Mouse (Mus musculus) liver, embryonic 14.5 days (tissue): ENCODE data around the gene Fry. TPM values are rescaled to one million over a fixed set of nuclear protein-coding genes. Genes with fewer than 3 reads are reported as not detected.
A peak's percentile ranks its signal among the peaks of the same experiment; 100 is the strongest.

Source experiments
- ATAC-seq: fragments of 200-750 bp; cut with Nextera tagmentation; 2 replicates; pipeline ENCODE4 v1.8.0; 2017; ENCODE audit warnings: moderate number of reproducible peaks, mild to moderate bottlenecking, moderate library complexity; ENCODE audit not compliant: insufficient read depth
- DNase-seq, 3 experiments: peaks; one replicate each; pipeline ENCODE4 v3.0.0-alpha.2; 2012 to 2013; ENCODE audit warnings: low read depth in 3 of 3, low spot score in 3 of 3
- H3K27ac ChIP-seq: fragments of 300-500 bp; sonication (generic); 2 replicates; pipeline ENCODE4 v1.5.1; 2014; ENCODE audit warnings: moderate library complexity, mild to moderate bottlenecking, control low read depth, inconsistent platforms
- H3K27me3 ChIP-seq: fragments of 300-500 bp; sonication (generic); 2 replicates; pipeline ENCODE4 v1.6.1; 2014; ENCODE audit warnings: mild to moderate bottlenecking, low read length, moderate library complexity; ENCODE audit not compliant: control insufficient read depth, insufficient read depth
- H3K36me3 ChIP-seq: fragments of 300-500 bp; sonication (generic); replicated peaks from 2 replicates; pipeline ENCODE4 v1.6.1; 2014; ENCODE audit warnings: low read depth; ENCODE audit not compliant: control insufficient read depth, insufficient read depth
- H3K4me1 ChIP-seq, 2 experiments: fragments of 200-500 bp in 1 of 2; fragments of 300-500 bp in 1 of 2; sonication (generic) in 1 of 2; replicated peaks; 2 replicates each; pipeline ENCODE4 v1.6.1; 2012 to 2014; ENCODE audit warnings: antibody characterized with exemption in 1 of 2, inconsistent platforms in 1 of 2, low read length in 1 of 2; ENCODE audit not compliant: control insufficient read depth in 2 of 2, insufficient read depth in 2 of 2
- H3K4me2 ChIP-seq: fragments of 300-500 bp; sonication (generic); 2 replicates; pipeline ENCODE4 v1.6.1; 2014; ENCODE audit warnings: low read depth, mild to moderate bottlenecking, control low read depth, moderate library complexity
- H3K4me3 ChIP-seq, 2 experiments: fragments of 200-500 bp in 1 of 2; fragments of 300-500 bp in 1 of 2; sonication (generic) in 1 of 2; 2 replicates each; pipeline ENCODE4 v1.5.1; 2012 to 2014; ENCODE audit warnings: low read depth in 2 of 2, low read length in 2 of 2, mild to moderate bottlenecking in 2 of 2, control low read depth in 1 of 2, inconsistent platforms in 1 of 2, moderate library complexity in 1 of 2; ENCODE audit not compliant: insufficient read depth in 1 of 2
- H3K9ac ChIP-seq: fragments of 300-500 bp; sonication (generic); replicated peaks from 2 replicates; pipeline ENCODE4 v1.6.1; 2014; ENCODE audit warnings: mild to moderate bottlenecking, control low read depth, moderate library complexity
- H3K9me3 ChIP-seq: fragments of 300-500 bp; sonication (generic); 2 replicates; pipeline ENCODE4 v1.6.1; 2016; ENCODE audit warnings: low read length, mixed read lengths; ENCODE audit not compliant: control insufficient read depth
- CTCF ChIP-seq: IDR thresholded peaks from 2 replicates; pipeline ENCODE4 v1.5.1; 2016; ENCODE audit warnings: antibody characterized with exemption, low read depth, control low read depth
- EP300 ChIP-seq: IDR thresholded peaks from 2 replicates; pipeline ENCODE4 v1.6.1; 2016; ENCODE audit warnings: antibody characterized with exemption, low read depth
- WGBS: fragments of 180-500 bp; shearing (Covaris S2); extraction: QIAGEN DNeasy Blood & Tissue Kit; methylation state at CpG from one replicate; pipeline ENCODE4 v1.1.7; 2014; ENCODE audit not compliant: insufficient replicate concordance; 5-methylcytosine and 5-hydroxymethylcytosine counted together
- polyA plus RNA-seq, 2 experiments: library from polyadenylated mRNA; depleted of rRNA in 1 of 2; stranded (reverse) in 1 of 2; unstranded in 1 of 2; fragments of >200 nt; fragmentation: Nextera tagmentation in 1 of 2; extraction: Ambion mirVana in 1 of 2; gene quantifications; 2 replicates each; pipeline versions ENCODE4 v1.2.1 to v1.2.3; 2012 to 2014

The Fry gene
- polyA plus RNA-seq, 2 experiments, result 1.4 to 1.9 TPM

DNA sequence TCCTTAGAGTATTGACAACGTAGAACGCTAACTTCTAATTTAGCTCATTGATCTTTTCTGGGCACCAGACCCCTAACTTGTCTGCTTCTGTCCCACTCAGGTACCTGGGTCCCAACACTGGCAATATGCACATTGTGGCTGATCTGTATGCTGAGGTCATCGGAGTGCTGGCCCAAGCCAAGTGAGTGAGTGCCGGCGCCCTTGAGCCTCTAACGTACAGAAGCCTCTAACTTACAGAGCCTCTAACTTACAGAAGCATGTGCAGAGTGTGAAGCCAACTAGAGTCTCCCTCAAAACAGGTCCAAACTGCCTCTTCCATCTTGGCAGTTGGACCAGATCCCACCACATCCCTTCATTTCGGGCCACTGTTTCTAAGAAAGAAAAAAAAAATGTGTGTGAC is 227.5 kb downstream of the Fry start:
- no peaks in the 10 kb centered on the region for H3K9me3 ChIP-seq
- no peak overlapping the region for H3K4me2 ChIP-seq
- no peak overlapping the region for H3K9ac ChIP-seq
- TF ChIP-seq CTCF (no peak), EP300 (no peak)
- H3K27me3 ChIP-seq, result no peaks in the 10 kb centered on the region
- no peak overlapping the region for H3K27ac ChIP-seq
- DNase-seq (no peak), ATAC-seq (no peak)
- 81% methylated on average over 7 of the region's 7 CpGs for WGBS
- no peak overlapping the region for H3K4me3 ChIP-seq
- H3K4me1 ChIP-seq, result no peaks in the 10 kb centered on the region
- H3K36me3 ChIP-seq, result no peaks in the 10 kb centered on the region

DNA sequence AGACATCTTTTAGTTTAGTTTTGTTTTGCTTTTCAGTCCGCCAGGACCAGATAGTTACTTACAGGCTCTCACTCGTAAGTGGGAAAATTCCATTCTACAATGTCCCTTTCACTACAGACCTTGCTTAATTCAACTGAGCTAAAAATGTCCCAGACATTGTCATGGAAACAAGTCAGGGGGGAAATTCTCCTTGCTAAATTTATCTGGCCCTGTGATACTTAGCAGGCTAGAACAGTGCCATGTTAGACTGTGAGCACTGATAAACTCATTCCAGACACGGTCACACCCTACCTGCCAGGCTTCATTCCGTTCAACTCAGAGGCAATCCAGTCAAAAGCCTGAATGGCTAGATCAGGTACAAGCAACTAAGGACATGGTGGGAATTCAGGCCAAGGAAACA is 227.9 kb downstream of the Fry start:
- no peak overlapping the region for H3K4me3 ChIP-seq
- H3K4me1 ChIP-seq, result no peaks in the 10 kb centered on the region
- H3K9me3 ChIP-seq, result no peaks in the 10 kb centered on the region
- DNase-seq (no peak), ATAC-seq (no peak)
- H3K4me2 ChIP-seq, result no peak overlapping the region
- 65% methylated on average over 4 of the region's 4 CpGs for WGBS
- no peaks in the 10 kb centered on the region for H3K27me3 ChIP-seq
- no peak overlapping the region for H3K9ac ChIP-seq
- H3K27ac ChIP-seq, result no peak overlapping the region
- no peak for TF ChIP-seq CTCF
- TF ChIP-seq EP300, result no peak
- no peaks in the 10 kb centered on the region for H3K36me3 ChIP-seq

GRCm38 (mm10) chr5:150347845-150348244 is 229.4 kb downstream of the Fry start:
- TF ChIP-seq EP300 (no peak), CTCF (peak; percentile 33; the same call in 1 of the 2 replicates)
- Histone ChIP-seq H3K27ac (no peak overlapping the region), H3K9me3 (no peaks in the 10 kb centered on the region), H3K9ac (no peak overlapping the region), H3K4me1 (no peaks in the 10 kb centered on the region), H3K27me3 (no peaks in the 10 kb centered on the region), H3K36me3 (no peaks in the 10 kb centered on the region), H3K4me3 (no peak overlapping the region), H3K4me2 (no peak overlapping the region)
- WGBS, result 70% methylated on average over 2 of the region's 2 CpGs
- DNase-seq (no peak), ATAC-seq (no peak)

DNA sequence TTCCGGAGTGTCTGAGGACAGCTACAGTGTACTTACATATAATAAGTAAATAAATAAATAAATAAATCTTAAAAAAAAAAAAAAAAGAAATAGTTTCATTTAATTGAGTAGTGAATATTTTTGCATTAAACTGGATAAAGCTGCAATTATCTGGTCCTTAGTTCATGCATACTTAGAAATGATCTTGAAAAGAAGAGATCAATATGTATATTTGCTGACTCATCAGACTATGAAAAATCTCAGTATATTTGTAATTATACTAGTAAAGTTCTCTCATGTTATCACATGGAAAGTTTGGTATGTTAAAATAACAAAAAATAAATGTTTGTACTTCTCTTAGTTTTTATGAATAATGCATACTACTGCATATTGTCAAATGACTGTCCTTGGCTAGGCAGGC is 229.9 kb downstream of the Fry start:
- H3K9me3 ChIP-seq, result no peaks in the 10 kb centered on the region
- H3K27me3 ChIP-seq, result no peaks in the 10 kb centered on the region
- no peaks in the 10 kb centered on the region for H3K4me1 ChIP-seq
- no peak for TF ChIP-seq EP300
- TF ChIP-seq CTCF, result no peak
- H3K9ac ChIP-seq, result no peak overlapping the region
- H3K27ac ChIP-seq, result no peak overlapping the region
- H3K4me3 ChIP-seq, result no peak overlapping the region
- ATAC-seq, result no peak
- H3K36me3 ChIP-seq, result no peaks in the 10 kb centered on the region
- WGBS, result 89% methylated on average over 1 of the region's 1 CpGs
- DNase-seq, result no peak
- no peak overlapping the region for H3K4me2 ChIP-seq

- H3K9ac ChIP-seq, result no peak overlapping the region
- WGBS, result 55% methylated on average over 2 of the region's 2 CpGs
Measured at GRCm38 (mm10) chr5:150351191-150351590, 232.7 kb downstream of the Fry start.

More at GRCm38 (mm10) chr5:150351191-150351590, 232.7 kb downstream of the Fry start:
- Histone ChIP-seq H3K9me3 (no peaks in the 10 kb centered on the region), H3K27me3 (no peaks in the 10 kb centered on the region), H3K27ac (no peak overlapping the region), H3K4me3 (no peak overlapping the region), H3K36me3 (no peaks in the 10 kb centered on the region), H3K4me1 (no peaks in the 10 kb centered on the region), H3K4me2 (no peak overlapping the region)
- ATAC-seq (no peak), DNase-seq (no peak)
- TF ChIP-seq EP300, result no peak
